In genomic region chr8:10663770-10664470, GRCm38 (mm10) we compare ENCODE assay signal across 9 mouse cellular contexts.
A peak's percentile ranks its signal among the peaks of the same experiment; 100 is the strongest.
DNase-seq lines count a peak whose midpoint lies in the region; ATAC-seq lines count a peak whose summit lies in the region.
"Had no signal": no experiment of that assay in that cellular context is flagged by ENCODE, and none has a peak within 500 bp of the region (broad histone marks: within the 10 kb centered on the region; RNA-seq: fewer than 3 reads in every experiment).

No protein-coding gene starts in this region.

- no peak overlapping the region for H3K9ac ChIP-seq in neural tube, embryonic 15.5 days (replicated peaks)
- no peak overlapping the region for H3K9ac ChIP-seq in embryonic facial prominence, embryonic 11.5 days (replicated peaks; ENCODE audit: low read length)
- H3K9ac ChIP-seq: heart, embryonic 13.5 days; lung, embryonic 15.5 days had no signal

- DNase-seq in neural tube, embryonic 10.5 days (ENCODE audit: extremely low spot score, low spot score), result peak; percentile 33
- DNase-seq in embryonic facial prominence, embryonic 11.5 days (ENCODE audit: low spot score), result peak; percentile 71
- no peak for DNase-seq in B cell, adult 2 months
- DNase-seq in adrenal gland, postnatal 4 days (ENCODE audit: low spot score in 2 of 2), result no peak
- DNase-seq in kidney, adult 8-10 months, result no peak

- 16% methylated on average over 8 of the region's 8 CpGs for WGBS in neural tube, embryonic 15.5 days
- WGBS in embryonic facial prominence, embryonic 11.5 days, result 22% methylated on average over 8 of the region's 8 CpGs

- H3K36me3 ChIP-seq in neural tube, embryonic 15.5 days, result no peaks in the 10 kb centered on the region
- H3K36me3 ChIP-seq in embryonic facial prominence, embryonic 11.5 days (replicated peaks; ENCODE audit: control insufficient read depth, insufficient read depth, low read depth, low read length), result no peaks in the 10 kb centered on the region
- H3K36me3 ChIP-seq: heart, embryonic 13.5 days; lung, embryonic 15.5 days had no signal

- no peaks in the 10 kb centered on the region for H3K9me3 ChIP-seq in neural tube, embryonic 15.5 days (replicated peaks)
- no peaks in the 10 kb centered on the region for H3K9me3 ChIP-seq in embryonic facial prominence, embryonic 11.5 days (replicated peaks; ENCODE audit: control insufficient read depth, low read length)
- H3K9me3 ChIP-seq: heart, embryonic 13.5 days; lung, embryonic 15.5 days had no signal

- ATAC-seq in neural tube, embryonic 15.5 days (ENCODE audit: low FRiP score), result no peak
- ATAC-seq in embryonic facial prominence, embryonic 11.5 days (replicated peaks; ENCODE audit: insufficient number of reproducible peaks, low FRiP score, low TSS enrichment, low read depth), result 0 out of 2 replicates have a peak, but pooled peaks have one; percentile 65
- peak; percentile 87 for ATAC-seq in megakaryocyte progenitor cell, adult 5-6 weeks (replicated peaks; ENCODE audit: poor library complexity)

- no peak overlapping the region for H3K4me2 ChIP-seq in neural tube, embryonic 15.5 days
- no peak overlapping the region for H3K4me2 ChIP-seq in embryonic facial prominence, embryonic 11.5 days (ENCODE audit: low read depth, low read length)
- H3K4me2 ChIP-seq: lung, embryonic 15.5 days had no signal

- no peaks in the 10 kb centered on the region for H3K27me3 ChIP-seq in neural tube, embryonic 15.5 days (replicated peaks)
- H3K27me3 ChIP-seq in embryonic facial prominence, embryonic 11.5 days (ENCODE audit: control insufficient read depth, insufficient read depth, low read length), result no peaks in the 10 kb centered on the region
- H3K27me3 ChIP-seq: heart, embryonic 13.5 days; lung, embryonic 15.5 days had no signal

- no peak overlapping the region for H3K4me3 ChIP-seq in neural tube, embryonic 15.5 days (replicated peaks)
- H3K4me3 ChIP-seq in embryonic facial prominence, embryonic 11.5 days (ENCODE audit: low read depth, low read length), result no peak overlapping the region
- H3K4me3 ChIP-seq: heart, embryonic 13.5 days; lung, embryonic 15.5 days had no signal

- no peak overlapping the region for H3K27ac ChIP-seq in neural tube, embryonic 15.5 days (replicated peaks)
- H3K27ac ChIP-seq in embryonic facial prominence, embryonic 11.5 days (replicated peaks; ENCODE audit: low read depth, low read length), result no peak overlapping the region

- peaks cover 14% of the 10 kb centered on the region for H3K4me1 ChIP-seq in neural tube, embryonic 15.5 days
- H3K4me1 ChIP-seq in embryonic facial prominence, embryonic 11.5 days (ENCODE audit: control insufficient read depth, insufficient read depth, low read length), result no peaks in the 10 kb centered on the region; the same call in 1 of the 2 replicates

Comparison
In these comparisons a context has a peak if more than half of its experiments do, and no peak if none do; other contexts are left out.
1. DNase-seq: peak in neural tube, embryonic 10.5 days (single experiment) and embryonic facial prominence, embryonic 11.5 days (single experiment); none in B cell, adult 2 months (0 of 2), adrenal gland, postnatal 4 days (0 of 2) and kidney, adult 8-10 months (0 of 2).